Mouse (Mus musculus) ES-E14 (cell line): Measurements from ENCODE around the gene E330034G19Rik. TPM values are rescaled to one million over a fixed set of nuclear protein-coding genes. Genes with fewer than 3 reads are reported as not detected.

ENCODE experiments used
- DNase-seq: peaks from one replicate; pipeline ENCODE4 v3.0.0-alpha.2; 2013; ENCODE audit warnings: low read depth, low spot score
- H3K27ac ChIP-seq: 2 replicates; pipeline ENCODE4 v1.5.1; 2012; ENCODE audit warnings: low read depth, mild to moderate bottlenecking, low read length, moderate library complexity, mixed read lengths; ENCODE audit not compliant: poor library complexity, insufficient read depth, severe bottlenecking
- H3K36me3 ChIP-seq: 2 replicates; pipeline ENCODE4 v1.6.1; 2012; ENCODE audit warnings: mild to moderate bottlenecking, low read length, moderate library complexity, mixed read lengths; ENCODE audit not compliant: control insufficient read depth, poor library complexity, insufficient read depth, severe bottlenecking
- H3K4me1 ChIP-seq, 2 experiments: fragments of 150-350 bp in 1 of 2; sonication (generic) in 1 of 2; 2 replicates each; pipeline ENCODE4 v1.6.1; 2012; ENCODE audit warnings: low read length in 2 of 2, mild to moderate bottlenecking in 1 of 2, mixed read lengths in 1 of 2; ENCODE audit not compliant: control insufficient read depth in 2 of 2, insufficient read depth in 2 of 2, poor library complexity in 1 of 2
- H3K4me3 ChIP-seq, 2 experiments: fragments of 150-350 bp in 1 of 2; sonication (generic) in 1 of 2; 2 replicates each; pipeline ENCODE4 v1.5.1; 2012; ENCODE audit warnings: low read length in 2 of 2, low read depth in 1 of 2, mild to moderate bottlenecking in 1 of 2, mixed read lengths in 1 of 2; ENCODE audit not compliant: insufficient read depth in 1 of 2, poor library complexity in 1 of 2, severe bottlenecking in 1 of 2
- H3K9ac ChIP-seq: 2 replicates; pipeline ENCODE4 v1.6.1; 2012; ENCODE audit warnings: low read depth, mild to moderate bottlenecking, low read length, mixed read lengths; ENCODE audit not compliant: poor library complexity, insufficient read depth, severe bottlenecking
- H3K9me3 ChIP-seq: fragments of 150-350 bp; sonication (generic); 2 replicates; pipeline ENCODE4 v1.6.1; 2012; ENCODE audit warnings: low read depth, mild to moderate bottlenecking, low read length; ENCODE audit not compliant: control insufficient read depth, insufficient read depth
- CHD2 ChIP-seq: IDR thresholded peaks from 2 replicates; pipeline ENCODE4 v1.6.1; 2014; ENCODE audit warnings: mild to moderate bottlenecking, low read depth, low read length, inconsistent platforms
- HCFC1 ChIP-seq: IDR thresholded peaks from 2 replicates; pipeline ENCODE4 v1.6.1; 2012; ENCODE audit warnings: low read length, inconsistent platforms, borderline replicate concordance; ENCODE audit not compliant: insufficient read depth
- MAFK ChIP-seq: IDR thresholded peaks from 2 replicates; pipeline ENCODE4 v1.6.1; 2014; ENCODE audit warnings: mild to moderate bottlenecking, low read depth, low read length, inconsistent platforms; ENCODE audit not compliant: insufficient read depth
- ZC3H11A ChIP-seq: IDR thresholded peaks from 2 replicates; pipeline ENCODE4 v1.6.1; 2012; ENCODE audit warnings: low read depth, mild to moderate bottlenecking, inconsistent platforms, low read length, borderline replicate concordance
- ZNF384 ChIP-seq: IDR thresholded peaks from 2 replicates; pipeline ENCODE4 v1.6.1; 2012; ENCODE audit warnings: low read depth, low read length, inconsistent platforms
- in situ Hi-C, 2 experiments: fragments of 600-800 bp; cut with MboI; formaldehyde crosslinking; loops; one replicate each; pipeline ENCODE4 v1.15.1; 2025; ENCODE audit warnings: low sequenced_read_pairs in 2 of 2, inconsistent platforms in 1 of 2; ENCODE audit not compliant: unreplicated experiment in 2 of 2
- total RNA-seq: library from RNA; depleted of rRNA; stranded (reverse); fragments of 300-350 nt; gene quantifications from 2 replicates; pipeline ENCODE4 v1.2.3, GENCODE M21; 2012

Gene E330034G19Rik
- total RNA-seq, 1 experiment, result not detected

GRCm38 (mm10) chr14:24251326-24251725 is 41.7 kb upstream of the E330034G19Rik start:
- no peak for TF ChIP-seq MAFK
- TF ChIP-seq CHD2, result no peak
- TF ChIP-seq ZNF384, result no peak
- no peak for TF ChIP-seq ZC3H11A
- no peak for TF ChIP-seq HCFC1
- DNase-seq, result no peak
- Histone ChIP-seq H3K4me3 (no peak overlapping the region), H3K4me1 (peaks cover 2 to 9% of the 10 kb centered on the region in 2 experiments; a peak in 3 of 4 replicates), H3K36me3 (no peaks in the 10 kb centered on the region), H3K27ac (no peak overlapping the region), H3K9me3 (no peaks in the 10 kb centered on the region), H3K9ac (no peak overlapping the region)
- in situ Hi-C loops, result no loop called here

GRCm38 (mm10) chr14:24253611-24254202 is 39.3 kb upstream of the E330034G19Rik start:
- TF ChIP-seq HCFC1 (no peak), ZC3H11A (no peak), CHD2 (no peak; the same call in 1 of the 2 replicates)
- H3K27ac ChIP-seq, result peak overlapping the region; percentile 88
- H3K4me3 ChIP-seq, result peak overlapping the region; percentile 24 to 34; a peak in 2 of 4 replicates
- H3K9me3 ChIP-seq, result no peaks in the 10 kb centered on the region
- H3K36me3 ChIP-seq, result no peaks in the 10 kb centered on the region
- peak; percentile 86 for DNase-seq
- peaks cover 2 to 7% of the 10 kb centered on the region in 2 experiments; a peak in 3 of 4 replicates for H3K4me1 ChIP-seq
- in situ Hi-C loops, result no loop called here
- peak overlapping the region; percentile 39; the same call in 1 of the 2 replicates for H3K9ac ChIP-seq

GRCm38 (mm10) chr14:24255956-24256355 is 37.1 kb upstream of the E330034G19Rik start:
- Histone ChIP-seq H3K27ac (no peak overlapping the region), H3K4me1 (peaks cover 2 to 7% of the 10 kb centered on the region in 2 experiments; a peak in 3 of 4 replicates), H3K36me3 (no peaks in the 10 kb centered on the region), H3K9ac (no peak overlapping the region), H3K9me3 (no peaks in the 10 kb centered on the region), H3K4me3 (no peak overlapping the region)
- no peak for TF ChIP-seq ZC3H11A
- TF ChIP-seq ZNF384, result no peak
- no peak for TF ChIP-seq CHD2
- TF ChIP-seq MAFK, result no peak
- TF ChIP-seq HCFC1, result no peak
- in situ Hi-C loops, result no loop called here
- DNase-seq, result no peak

GRCm38 (mm10) chr14:24260391-24260790 is 32.6 kb upstream of the E330034G19Rik start:
- TF ChIP-seq CHD2, result no peak
- TF ChIP-seq ZNF384, result no peak
- TF ChIP-seq HCFC1, result no peak
- TF ChIP-seq MAFK, result no peak
- Histone ChIP-seq H3K4me3 (no peak overlapping the region), H3K4me1 (peaks cover 0 to 5% of the 10 kb centered on the region in 2 experiments; a peak in 2 of 4 replicates), H3K9ac (no peak overlapping the region), H3K9me3 (no peaks in the 10 kb centered on the region), H3K36me3 (no peaks in the 10 kb centered on the region), H3K27ac (no peak overlapping the region)
- no peak for DNase-seq
- in situ Hi-C loops, result no loop called here

GRCm38 (mm10) chr14:24262382-24262781 is 30.6 kb upstream of the E330034G19Rik start:
- Histone ChIP-seq H3K9ac (no peak overlapping the region), H3K9me3 (no peaks in the 10 kb centered on the region), H3K36me3 (no peaks in the 10 kb centered on the region), H3K27ac (no peak overlapping the region), H3K4me1 (peaks cover 0 to 5% of the 10 kb centered on the region in 2 experiments; a peak in 1 of 4 replicates), H3K4me3 (no peak overlapping the region)
- DNase-seq, result no peak
- TF ChIP-seq HCFC1 (no peak), ZC3H11A (no peak), CHD2 (no peak), MAFK (no peak), ZNF384 (no peak)
- in situ Hi-C loops, result no loop called here
